Mouse (Mus musculus): ENCODE data around the gene Faah. TPM values are rescaled to one million over a fixed set of nuclear protein-coding genes. Genes with fewer than 3 reads are reported as not detected.

Gene Faah
- polyA plus RNA-seq, 1 experiment, result 0.08 TPM

GRCm38 (mm10) chr4:116047681-116048080 lies 30.0 kb upstream of the Faah start:
- no peak overlapping the region for H3K4me2 ChIP-seq (ENCODE audit: low read depth)
- H3K4me3 ChIP-seq, result no peak overlapping the region
- peaks cover 11% of the 10 kb centered on the region for H3K79me2 ChIP-seq (ENCODE audit: control insufficient read depth, insufficient read depth)
- TF ChIP-seq E2F4 (IDR thresholded peaks at IDR 0.05; ENCODE audit: insufficient read depth) (no peak), USF1 (IDR thresholded peaks at IDR 0.05; ENCODE audit: low read depth) (no peak), POLR2AphosphoS2 (IDR thresholded peaks at IDR 0.05; ENCODE audit: insufficient read length, low read depth) (no peak), TCF12 (IDR thresholded peaks at IDR 0.05; ENCODE audit: insufficient read depth, poor library complexity, severe bottlenecking) (no peak)
- H3ac ChIP-seq (ENCODE audit: control insufficient read depth, insufficient read length), result no peak overlapping the region
- H3K27me3 ChIP-seq (ENCODE audit: control insufficient read depth, insufficient read depth, insufficient read length), result no peaks in the 10 kb centered on the region
- H3K36me3 ChIP-seq (ENCODE audit: control insufficient read depth, insufficient read depth), result peaks cover 32% of the 10 kb centered on the region

- peaks cover 38% of the 10 kb centered on the region for H3K36me3 ChIP-seq (ENCODE audit: control insufficient read depth, insufficient read depth)
- no peak overlapping the region for H3K4me3 ChIP-seq
- H3K4me2 ChIP-seq (ENCODE audit: low read depth), result no peak overlapping the region
- no peaks in the 10 kb centered on the region for H3K27me3 ChIP-seq (ENCODE audit: control insufficient read depth, insufficient read depth, insufficient read length)
- no peak for TF ChIP-seq POLR2AphosphoS2 (IDR thresholded peaks at IDR 0.05; ENCODE audit: insufficient read length, low read depth)
- no peak for TF ChIP-seq MAX (IDR thresholded peaks at IDR 0.05; ENCODE audit: low read depth)
- TF ChIP-seq E2F4 (IDR thresholded peaks at IDR 0.05; ENCODE audit: insufficient read depth), result no peak
- no peak for TF ChIP-seq REST (IDR thresholded peaks at IDR 0.05; ENCODE audit: insufficient read depth, insufficient read length)
- TF ChIP-seq USF1 (IDR thresholded peaks at IDR 0.05; ENCODE audit: low read depth), result no peak
- no peak for TF ChIP-seq TCF12 (IDR thresholded peaks at IDR 0.05; ENCODE audit: insufficient read depth, poor library complexity, severe bottlenecking)
- no peak for TF ChIP-seq POLR2A (IDR thresholded peaks at IDR 0.05; ENCODE audit: insufficient read length, low read depth)
- no peak for TF ChIP-seq MYOG (IDR thresholded peaks at IDR 0.05; ENCODE audit: control insufficient read depth in 1 of 3, insufficient read depth in 1 of 3, insufficient read length in 2 of 3, low read depth in 2 of 3)
- TF ChIP-seq TCF3 (IDR thresholded peaks at IDR 0.05; ENCODE audit: insufficient read length, low read depth), result no peak
- no peak for TF ChIP-seq SRF (IDR thresholded peaks at IDR 0.05; ENCODE audit: control insufficient read depth, insufficient read length, low read depth)
- TF ChIP-seq CEBPB (IDR thresholded peaks at IDR 0.05; ENCODE audit: insufficient read depth, poor library complexity, severe bottlenecking), result no peak
- TF ChIP-seq MYOD1 (IDR thresholded peaks at IDR 0.05; ENCODE audit: control insufficient read depth in 1 of 3, insufficient read length in 2 of 3, low read depth in 2 of 3), result no peak
- H3K79me2 ChIP-seq (ENCODE audit: control insufficient read depth, insufficient read depth), result peaks cover 2% of the 10 kb centered on the region
- H3ac ChIP-seq (ENCODE audit: control insufficient read depth, insufficient read length), result no peak overlapping the region
These were observed 28.9 kb upstream of the Faah start for GRCm38 (mm10) chr4:116046604-116047003.

GRCm38 (mm10) chr4:116042186-116042585 lies 24.5 kb upstream of the Faah start:
- TF ChIP-seq SRF (IDR thresholded peaks at IDR 0.05; ENCODE audit: control insufficient read depth, insufficient read length, low read depth), result no peak
- Histone ChIP-seq H3K36me3 (ENCODE audit: control insufficient read depth, insufficient read depth) (peaks cover 33% of the 10 kb centered on the region), H3ac (ENCODE audit: control insufficient read depth, insufficient read length) (no peak overlapping the region), H3K79me2 (ENCODE audit: control insufficient read depth, insufficient read depth) (no peaks in the 10 kb centered on the region), H3K27me3 (ENCODE audit: control insufficient read depth, insufficient read depth, insufficient read length) (no peaks in the 10 kb centered on the region), H3K4me2 (ENCODE audit: low read depth) (no peak overlapping the region), H3K4me3 (no peak overlapping the region)

GRCm38 (mm10) chr4:116040466-116040865 lies 22.7 kb upstream of the Faah start:
- no peaks in the 10 kb centered on the region for H3K27me3 ChIP-seq (ENCODE audit: control insufficient read depth, insufficient read depth, insufficient read length)
- H3K4me3 ChIP-seq, result no peak overlapping the region
- no peaks in the 10 kb centered on the region for H3K79me2 ChIP-seq (ENCODE audit: control insufficient read depth, insufficient read depth)
- TF ChIP-seq MAX (IDR thresholded peaks at IDR 0.05; ENCODE audit: low read depth), result no peak
- no peak for TF ChIP-seq E2F4 (IDR thresholded peaks at IDR 0.05; ENCODE audit: insufficient read depth)
- no peak for TF ChIP-seq TCF12 (IDR thresholded peaks at IDR 0.05; ENCODE audit: insufficient read depth, poor library complexity, severe bottlenecking)
- TF ChIP-seq MYOG (IDR thresholded peaks at IDR 0.05; ENCODE audit: control insufficient read depth in 1 of 3, insufficient read depth in 1 of 3, insufficient read length in 2 of 3, low read depth in 2 of 3), result no peak
- TF ChIP-seq REST (IDR thresholded peaks at IDR 0.05; ENCODE audit: insufficient read depth, insufficient read length), result no peak
- TF ChIP-seq MYOD1 (IDR thresholded peaks at IDR 0.05; ENCODE audit: control insufficient read depth in 1 of 3, insufficient read length in 2 of 3, low read depth in 2 of 3), result no peak
- TF ChIP-seq USF1 (IDR thresholded peaks at IDR 0.05; ENCODE audit: low read depth), result no peak
- TF ChIP-seq SRF (IDR thresholded peaks at IDR 0.05; ENCODE audit: control insufficient read depth, insufficient read length, low read depth), result no peak
- no peak for TF ChIP-seq TCF3 (IDR thresholded peaks at IDR 0.05; ENCODE audit: insufficient read length, low read depth)
- TF ChIP-seq POLR2A (IDR thresholded peaks at IDR 0.05; ENCODE audit: insufficient read length, low read depth), result no peak
- no peak for TF ChIP-seq CEBPB (IDR thresholded peaks at IDR 0.05; ENCODE audit: insufficient read depth, poor library complexity, severe bottlenecking)
- no peak for TF ChIP-seq POLR2AphosphoS2 (IDR thresholded peaks at IDR 0.05; ENCODE audit: insufficient read length, low read depth)
- H3ac ChIP-seq (ENCODE audit: control insufficient read depth, insufficient read length), result no peak overlapping the region
- H3K36me3 ChIP-seq (ENCODE audit: control insufficient read depth, insufficient read depth), result peaks cover 33% of the 10 kb centered on the region
- no peak overlapping the region for H3K4me2 ChIP-seq (ENCODE audit: low read depth)

GRCm38 (mm10) chr4:116033374-116033773 lies 15.6 kb upstream of the Faah start:
- no peak overlapping the region for H3ac ChIP-seq (ENCODE audit: control insufficient read depth, insufficient read length)
- no peaks in the 10 kb centered on the region for H3K27me3 ChIP-seq (ENCODE audit: control insufficient read depth, insufficient read depth, insufficient read length)
- TF ChIP-seq REST (IDR thresholded peaks at IDR 0.05; ENCODE audit: insufficient read depth, insufficient read length) (no peak), MYOD1 (IDR thresholded peaks at IDR 0.05; ENCODE audit: control insufficient read depth in 1 of 3, insufficient read length in 2 of 3, low read depth in 2 of 3) (no peak), TCF3 (IDR thresholded peaks at IDR 0.05; ENCODE audit: insufficient read length, low read depth) (no peak), TCF12 (IDR thresholded peaks at IDR 0.05; ENCODE audit: insufficient read depth, poor library complexity, severe bottlenecking) (no peak), CEBPB (IDR thresholded peaks at IDR 0.05; ENCODE audit: insufficient read depth, poor library complexity, severe bottlenecking) (no peak), USF1 (IDR thresholded peaks at IDR 0.05; ENCODE audit: low read depth) (no peak), POLR2AphosphoS2 (IDR thresholded peaks at IDR 0.05; ENCODE audit: insufficient read length, low read depth) (no peak), MAX (IDR thresholded peaks at IDR 0.05; ENCODE audit: low read depth) (no peak), MYOG (IDR thresholded peaks at IDR 0.05; ENCODE audit: control insufficient read depth in 1 of 3, insufficient read depth in 1 of 3, insufficient read length in 2 of 3, low read depth in 2 of 3) (no peak), E2F4 (IDR thresholded peaks at IDR 0.05; ENCODE audit: insufficient read depth) (no peak), SRF (IDR thresholded peaks at IDR 0.05; ENCODE audit: control insufficient read depth, insufficient read length, low read depth) (no peak), POLR2A (IDR thresholded peaks at IDR 0.05; ENCODE audit: insufficient read length, low read depth) (no peak)
- peaks cover 26% of the 10 kb centered on the region for H3K36me3 ChIP-seq (ENCODE audit: control insufficient read depth, insufficient read depth)
- H3K79me2 ChIP-seq (ENCODE audit: control insufficient read depth, insufficient read depth), result no peaks in the 10 kb centered on the region
- no peak overlapping the region for H3K4me2 ChIP-seq (ENCODE audit: low read depth)
- no peak overlapping the region for H3K4me3 ChIP-seq
